Mouse (Mus musculus): ENCODE measurements around the gene Gm45837. TPM values are rescaled to one million over a fixed set of nuclear protein-coding genes. Genes with fewer than 3 reads are reported as not detected.

Gm45837 gene
- polyA plus RNA-seq, 1 experiment from 2014 or later: 3.9 TPM

DNA sequence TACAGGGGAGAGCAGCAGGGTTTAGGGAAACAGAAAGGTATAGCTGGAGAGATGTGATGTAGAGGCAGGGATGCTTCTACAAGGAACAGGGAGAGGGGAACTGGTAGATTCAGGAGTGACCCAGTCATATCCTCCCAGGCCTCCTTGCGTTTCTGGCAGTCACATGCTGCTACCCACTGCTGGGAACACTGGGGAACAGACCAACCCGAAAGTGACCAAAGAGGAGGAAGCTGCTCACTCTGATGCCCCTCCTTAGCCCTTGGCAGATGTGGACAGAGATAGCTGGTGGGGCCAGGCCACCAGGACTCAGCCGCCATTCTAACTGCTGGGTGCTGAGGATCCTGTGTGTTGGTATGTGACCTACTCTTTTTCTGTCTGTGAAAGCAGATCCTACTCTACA, 26.9 kb upstream of the Gm45837 start:
- Histone ChIP-seq H3K4me2 (ENCODE audit: low read length) (no peak overlapping the region), H3K9me3 (ENCODE audit: control insufficient read depth, low read length) (no peaks in the 10 kb centered on the region), H3K9ac (ENCODE audit: low read length) (no peak overlapping the region), H3K27ac (ENCODE audit: low read depth) (no peak overlapping the region), H3K4me1 (replicated peaks; ENCODE audit: control insufficient read depth, insufficient read depth, low read length) (peaks cover 27% of the 10 kb centered on the region), H3K4me3 (ENCODE audit: low read depth, low read length) (no peak overlapping the region), H3K27me3 (replicated peaks; ENCODE audit: control insufficient read depth, insufficient read depth, low read length) (no peaks in the 10 kb centered on the region), H3K36me3 (ENCODE audit: control insufficient read depth, insufficient read depth, low read length) (0 out of 2 replicates have a peak, but pooled peaks cover 1% of the 10 kb centered on the region)
- ATAC-seq (replicated peaks; ENCODE audit: low FRiP score, low TSS enrichment, low read depth) (no peak), DNase-seq (ENCODE audit: low spot score) (no peak)
- WGBS: 76% methylated on average over 3 of the region's 3 CpGs

DNA sequence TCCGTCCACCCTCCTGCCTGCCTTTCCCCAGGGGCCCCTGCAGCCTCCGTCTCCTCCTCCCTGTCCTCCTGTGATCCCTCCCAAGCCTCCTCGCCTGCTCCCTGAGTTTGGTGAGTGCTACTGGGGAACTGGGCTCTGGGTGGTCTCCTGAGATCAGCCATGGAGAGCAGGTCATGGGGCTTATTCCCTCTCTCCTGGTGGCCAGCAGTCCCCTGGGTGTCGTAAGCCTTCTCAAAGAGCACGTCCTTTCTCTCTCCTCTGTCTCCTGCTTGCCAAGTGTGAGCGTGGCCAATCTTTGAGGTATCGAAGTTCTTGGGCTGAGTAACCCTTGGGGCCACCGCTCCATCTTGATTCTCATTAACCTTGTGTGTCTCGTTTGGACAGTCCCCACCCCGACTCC, 25.8 kb upstream of the Gm45837 start:
- H3K36me3 ChIP-seq (ENCODE audit: control insufficient read depth, insufficient read depth, low read length): peaks cover 10% of the 10 kb centered on the region
- DNase-seq (ENCODE audit: low spot score): no peak
- no peaks in the 10 kb centered on the region for H3K27me3 ChIP-seq (replicated peaks; ENCODE audit: control insufficient read depth, insufficient read depth, low read length)
- no peak overlapping the region for H3K4me3 ChIP-seq (ENCODE audit: low read depth, low read length)
- H3K9ac ChIP-seq (ENCODE audit: low read length): no peak overlapping the region
- H3K4me2 ChIP-seq (ENCODE audit: low read length): peak overlapping the region; percentile 28
- peaks cover 17% of the 10 kb centered on the region for H3K4me1 ChIP-seq (replicated peaks; ENCODE audit: control insufficient read depth, insufficient read depth, low read length)
- H3K27ac ChIP-seq (ENCODE audit: low read depth): peak overlapping the region; percentile 57; the same call in 1 of the 2 replicates
- ATAC-seq (replicated peaks; ENCODE audit: low FRiP score, low TSS enrichment, low read depth): no peak
- no peaks in the 10 kb centered on the region for H3K9me3 ChIP-seq (ENCODE audit: control insufficient read depth, low read length)
- 50% methylated on average over 10 of the region's 10 CpGs for WGBS

DNA sequence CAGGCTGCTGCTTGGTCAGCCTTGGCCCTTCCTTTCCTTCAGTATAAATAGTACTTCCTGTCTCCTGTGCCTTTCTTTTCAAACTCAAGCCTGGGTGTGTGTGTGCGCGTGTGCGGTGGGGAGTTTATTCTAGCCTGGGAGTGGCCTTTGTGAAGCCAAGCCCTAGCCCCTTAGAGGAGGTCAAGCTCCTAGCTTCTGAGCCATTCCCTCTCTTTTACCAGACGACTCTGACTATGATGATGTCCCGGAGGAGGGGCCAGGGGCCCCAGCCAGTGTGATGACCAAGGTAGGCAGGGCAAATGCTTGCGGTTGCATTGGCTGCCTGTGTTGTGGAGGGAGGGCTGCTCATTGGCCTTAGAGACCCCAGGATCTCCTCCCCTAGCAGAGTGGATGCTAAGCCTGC, 25.4 kb upstream of the Gm45837 start:
- Histone ChIP-seq H3K27ac (ENCODE audit: low read depth) (no peak overlapping the region; the same call in 1 of the 2 replicates), H3K4me2 (ENCODE audit: low read length) (peak overlapping the region; percentile 28), H3K4me1 (replicated peaks; ENCODE audit: control insufficient read depth, insufficient read depth, low read length) (peaks cover 17% of the 10 kb centered on the region), H3K36me3 (ENCODE audit: control insufficient read depth, insufficient read depth, low read length) (peaks cover 14% of the 10 kb centered on the region), H3K27me3 (replicated peaks; ENCODE audit: control insufficient read depth, insufficient read depth, low read length) (no peaks in the 10 kb centered on the region), H3K9ac (ENCODE audit: low read length) (no peak overlapping the region), H3K9me3 (ENCODE audit: control insufficient read depth, low read length) (no peaks in the 10 kb centered on the region), H3K4me3 (ENCODE audit: low read depth, low read length) (no peak overlapping the region)
- 13% methylated on average over 6 of the region's 6 CpGs for WGBS
- DNase-seq (ENCODE audit: low spot score) (peak; percentile 66), ATAC-seq (replicated peaks; ENCODE audit: low FRiP score, low TSS enrichment, low read depth) (no peak)

DNA sequence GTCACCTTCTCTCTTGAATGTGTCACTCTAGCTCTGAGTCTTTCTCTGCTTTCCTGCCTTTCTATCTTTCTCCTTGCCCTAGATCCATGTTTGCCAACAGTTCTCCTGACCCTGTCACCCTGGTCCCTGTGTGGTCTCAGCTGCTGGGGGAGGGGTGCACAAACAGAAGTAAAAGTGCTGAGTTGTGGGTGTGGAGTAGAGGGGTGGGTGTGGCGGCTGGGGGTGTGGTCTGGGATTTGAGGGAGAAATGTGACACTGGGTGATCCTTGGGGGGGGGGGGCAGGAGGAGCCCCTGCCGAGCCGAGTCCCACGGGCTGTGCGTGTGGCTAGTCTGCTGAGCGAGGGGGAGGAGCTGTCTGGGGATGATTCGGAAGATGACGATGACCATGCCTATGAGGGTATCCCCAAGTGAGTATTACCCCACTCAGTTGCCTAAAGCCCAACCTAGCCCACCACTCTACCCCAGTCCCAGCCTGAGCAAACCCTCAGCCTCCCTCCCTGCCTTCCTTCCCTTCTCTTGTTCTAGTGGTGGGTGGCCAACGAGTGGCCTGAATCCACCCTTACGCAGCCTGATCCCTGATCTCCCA, 24.7 kb upstream of the Gm45837 start:
- no peaks in the 10 kb centered on the region for H3K27me3 ChIP-seq (replicated peaks; ENCODE audit: control insufficient read depth, insufficient read depth, low read length)
- H3K27ac ChIP-seq (ENCODE audit: low read depth): no peak overlapping the region; the same call in 1 of the 2 replicates
- no peak overlapping the region for H3K9ac ChIP-seq (ENCODE audit: low read length)
- DNase-seq (ENCODE audit: low spot score) (no peak), ATAC-seq (replicated peaks; ENCODE audit: low FRiP score, low TSS enrichment, low read depth) (peak; percentile 28; the same call in 1 of the 2 replicates)
- 46% methylated on average over 8 of the region's 10 CpGs for WGBS
- no peaks in the 10 kb centered on the region for H3K9me3 ChIP-seq (ENCODE audit: control insufficient read depth, low read length)
- peaks cover 18% of the 10 kb centered on the region for H3K36me3 ChIP-seq (ENCODE audit: control insufficient read depth, insufficient read depth, low read length)
- no peak overlapping the region for H3K4me3 ChIP-seq (ENCODE audit: low read depth, low read length)
- peaks cover 17% of the 10 kb centered on the region for H3K4me1 ChIP-seq (replicated peaks; ENCODE audit: control insufficient read depth, insufficient read depth, low read length)
- peak overlapping the region; percentile 28 for H3K4me2 ChIP-seq (ENCODE audit: low read length)

DNA sequence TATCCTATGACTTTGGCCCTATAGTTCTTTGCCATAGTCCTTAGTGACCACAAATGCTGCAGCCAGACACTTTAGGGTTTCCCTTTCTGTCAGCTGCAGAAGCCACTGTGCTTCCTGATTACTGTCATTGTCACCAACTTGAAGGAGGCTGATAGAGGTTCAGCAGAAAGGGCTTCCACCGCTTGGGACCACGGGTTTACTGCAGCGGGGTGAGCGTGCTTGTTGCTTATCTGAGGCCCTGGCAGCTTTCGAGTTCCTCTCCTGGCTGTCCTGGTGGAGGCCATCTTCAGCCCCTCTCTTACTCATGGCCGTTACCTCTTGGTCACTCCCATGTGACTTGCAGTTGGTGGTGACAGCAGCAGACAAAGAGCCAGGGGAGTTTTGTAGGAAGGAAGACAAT, 21.4 kb upstream of the Gm45837 start:
- ATAC-seq (replicated peaks; ENCODE audit: low FRiP score, low TSS enrichment, low read depth) (no peak), DNase-seq (ENCODE audit: low spot score) (no peak)
- 84% methylated on average over 6 of the region's 6 CpGs for WGBS
- Histone ChIP-seq H3K4me3 (ENCODE audit: low read depth, low read length) (no peak overlapping the region), H3K36me3 (ENCODE audit: control insufficient read depth, insufficient read depth, low read length) (peaks cover 18% of the 10 kb centered on the region), H3K9ac (ENCODE audit: low read length) (no peak overlapping the region), H3K27ac (ENCODE audit: low read depth) (no peak overlapping the region), H3K27me3 (replicated peaks; ENCODE audit: control insufficient read depth, insufficient read depth, low read length) (no peaks in the 10 kb centered on the region), H3K9me3 (ENCODE audit: control insufficient read depth, low read length) (no peaks in the 10 kb centered on the region), H3K4me2 (ENCODE audit: low read length) (no peak overlapping the region), H3K4me1 (replicated peaks; ENCODE audit: control insufficient read depth, insufficient read depth, low read length) (peaks cover 45% of the 10 kb centered on the region)

DNA sequence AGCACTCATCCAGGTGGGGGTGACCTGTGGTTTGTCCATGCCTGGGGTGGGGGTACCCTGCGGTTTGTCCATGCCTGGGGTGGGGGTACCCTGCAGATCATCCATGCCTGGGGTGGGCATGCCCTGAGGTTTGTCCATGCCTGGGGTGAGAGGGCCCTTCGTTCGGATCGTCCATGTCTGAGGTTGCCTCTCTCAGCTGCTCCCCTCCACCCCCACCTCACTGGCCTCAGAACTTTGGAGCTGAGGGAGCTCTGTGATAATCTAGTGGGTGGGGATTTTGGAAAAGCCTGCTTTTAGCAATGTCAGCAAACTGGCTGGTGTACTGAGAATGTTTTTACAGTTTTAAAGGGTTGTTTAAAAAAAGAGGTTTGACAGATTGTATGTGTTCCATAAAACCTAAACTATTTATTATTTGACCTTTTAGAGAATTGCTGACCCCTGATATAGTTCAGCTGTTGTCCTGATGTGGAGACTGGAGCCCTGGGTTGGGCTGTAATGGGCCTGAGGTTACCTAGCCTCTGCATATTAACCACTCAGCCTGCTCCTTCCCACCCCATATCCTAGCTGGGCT, 18.7 kb upstream of the Gm45837 start:
- Histone ChIP-seq H3K27me3 (replicated peaks; ENCODE audit: control insufficient read depth, insufficient read depth, low read length) (no peaks in the 10 kb centered on the region), H3K4me1 (replicated peaks; ENCODE audit: control insufficient read depth, insufficient read depth, low read length) (peaks cover 34% of the 10 kb centered on the region), H3K4me2 (ENCODE audit: low read length) (0 out of 2 replicates have a peak overlapping the region, but pooled peaks have one; percentile 1), H3K9me3 (ENCODE audit: control insufficient read depth, low read length) (no peaks in the 10 kb centered on the region), H3K4me3 (ENCODE audit: low read depth, low read length) (no peak overlapping the region), H3K27ac (ENCODE audit: low read depth) (peak overlapping the region; percentile 93), H3K36me3 (ENCODE audit: control insufficient read depth, insufficient read depth, low read length) (peaks cover 30% of the 10 kb centered on the region), H3K9ac (ENCODE audit: low read length) (no peak overlapping the region)
- no peak for DNase-seq (ENCODE audit: low spot score)
- 49% methylated on average over 4 of the region's 4 CpGs for WGBS
- ATAC-seq (replicated peaks; ENCODE audit: low FRiP score, low TSS enrichment, low read depth): peak; percentile 22; the same call in 1 of the 2 replicates

DNA sequence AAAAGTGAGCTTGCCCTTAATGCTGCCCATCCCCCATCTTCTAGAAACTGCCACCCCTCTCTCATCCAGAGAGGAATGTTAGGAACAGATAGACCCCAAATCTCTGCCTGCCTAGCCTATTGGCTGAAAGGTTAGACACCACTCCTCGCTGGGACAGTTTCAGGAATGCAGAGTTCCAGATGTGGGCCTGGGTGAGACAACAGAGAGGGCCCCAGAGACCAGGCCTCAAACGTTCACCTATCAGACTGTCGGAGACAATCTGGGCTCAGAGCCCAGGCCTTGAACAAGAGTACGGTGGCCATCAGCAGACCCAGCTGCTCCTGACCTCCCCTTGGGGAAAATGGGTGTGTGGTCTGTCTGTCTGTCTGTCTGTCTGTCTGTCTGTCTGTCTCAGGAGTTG, 17.7 kb upstream of the Gm45837 start:
- Histone ChIP-seq H3K27me3 (replicated peaks; ENCODE audit: control insufficient read depth, insufficient read depth, low read length) (no peaks in the 10 kb centered on the region), H3K4me2 (ENCODE audit: low read length) (peak overlapping the region; percentile 52), H3K4me1 (replicated peaks; ENCODE audit: control insufficient read depth, insufficient read depth, low read length) (peaks cover 34% of the 10 kb centered on the region), H3K9ac (ENCODE audit: low read length) (no peak overlapping the region), H3K9me3 (ENCODE audit: control insufficient read depth, low read length) (no peaks in the 10 kb centered on the region), H3K36me3 (ENCODE audit: control insufficient read depth, insufficient read depth, low read length) (peaks cover 39% of the 10 kb centered on the region), H3K27ac (ENCODE audit: low read depth) (peak overlapping the region; percentile 93), H3K4me3 (ENCODE audit: low read depth, low read length) (no peak overlapping the region)
- no peak for DNase-seq (ENCODE audit: low spot score)
- ATAC-seq (replicated peaks; ENCODE audit: low FRiP score, low TSS enrichment, low read depth): no peak
- 42% methylated on average over 4 of the region's 4 CpGs for WGBS

DNA sequence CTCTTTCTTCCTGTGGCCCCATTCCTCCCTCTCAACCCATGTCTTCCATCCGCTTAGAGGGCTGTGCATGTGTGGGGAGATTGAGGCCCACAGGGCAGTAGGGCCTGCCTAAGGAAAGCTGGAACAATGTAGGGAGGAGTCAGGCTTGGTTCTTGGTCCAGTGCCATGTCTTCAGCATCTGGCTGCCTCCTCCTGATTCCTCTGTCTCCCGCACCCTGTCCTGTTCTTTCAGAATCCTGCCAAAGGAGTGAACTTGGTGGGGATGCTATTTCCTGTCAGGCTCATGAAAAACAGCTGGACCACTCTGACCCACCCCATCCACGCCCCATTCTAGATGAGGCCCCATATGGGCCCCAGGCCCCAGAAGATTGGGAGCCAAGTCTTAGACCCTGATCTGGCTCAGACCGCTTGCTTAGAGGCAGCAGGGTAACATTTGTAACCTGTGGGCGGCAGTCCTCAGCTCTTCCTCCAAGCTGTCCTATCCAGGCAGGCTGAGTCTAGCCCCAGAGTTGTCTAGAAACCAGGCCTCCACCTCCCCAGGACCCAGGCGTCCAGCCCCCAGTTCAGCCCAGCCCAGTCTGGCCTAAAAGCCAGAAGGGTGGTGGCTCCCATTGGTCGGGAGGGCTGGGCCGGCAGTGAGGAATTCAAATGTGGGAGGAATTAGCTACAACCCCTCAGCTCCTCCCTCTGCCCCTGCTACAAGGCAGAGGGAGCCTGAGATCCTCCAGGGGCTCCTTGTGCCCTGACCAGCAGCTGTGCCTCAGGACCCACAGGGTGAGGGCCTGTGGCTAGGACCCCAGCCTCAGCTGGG, 16.8 kb upstream of the Gm45837 start:
- peak overlapping the region; percentile 93 for H3K27ac ChIP-seq (ENCODE audit: low read depth)
- peak overlapping the region; percentile 35 for H3K9ac ChIP-seq (ENCODE audit: low read length)
- no peaks in the 10 kb centered on the region for H3K9me3 ChIP-seq (ENCODE audit: control insufficient read depth, low read length)
- H3K4me1 ChIP-seq (replicated peaks; ENCODE audit: control insufficient read depth, insufficient read depth, low read length): peaks cover 34% of the 10 kb centered on the region
- 27% methylated on average over 8 of the region's 8 CpGs for WGBS
- ATAC-seq (replicated peaks; ENCODE audit: low FRiP score, low TSS enrichment, low read depth): peak; percentile 81
- H3K27me3 ChIP-seq (replicated peaks; ENCODE audit: control insufficient read depth, insufficient read depth, low read length): no peaks in the 10 kb centered on the region
- peak overlapping the region; percentile 34 for H3K4me3 ChIP-seq (ENCODE audit: low read depth, low read length)
- H3K4me2 ChIP-seq (ENCODE audit: low read length): peak overlapping the region; percentile 52
- peaks cover 46% of the 10 kb centered on the region for H3K36me3 ChIP-seq (ENCODE audit: control insufficient read depth, insufficient read depth, low read length)
- DNase-seq (ENCODE audit: low spot score): peak; percentile 76
